Mouse (Mus musculus): Measurements from ENCODE around the gene Otogl. TPM values are rescaled to one million over a fixed set of nuclear protein-coding genes. Genes with fewer than 3 reads are reported as not detected.

Otogl gene
- total RNA-seq, 2 experiments from 2014 or later = 0.09 to 0.16 TPM

Other genes starting within 250 kb of the Otogl start
- under 1 TPM; 0.07 to 0.12 TPM for gene Ptprq, start 192.1 kb downstream of the Otogl start, total RNA-seq (2021)